Mouse (Mus musculus) hindlimb bud, embryonic 11.5 days (tissue): ENCODE measurements at regions not wholly inside any gene's neighbourhood (a gene's known extent, or its start where the extent isn't known, plus 50 kb on each side); places are given as distances from the start of the nearest gene placed in this dataset.

ENCODE experiments used
- DNase-seq: peaks from one replicate; pipeline ENCODE4 v3.0.0-alpha.2; 2012; ENCODE audit warnings: low read depth, low spot score; ENCODE audit errors: extremely low spot score

- no peak for DNase-seq
Observed at GRCm38 (mm10) chr14:76798488-76798887, 238.1 kb upstream of the Ccdc122 start.

- no peak for DNase-seq
Observed at GRCm38 (mm10) chr14:76797518-76797917, 239.1 kb upstream of the Ccdc122 start.

- DNase-seq, result no peak
Observed at GRCm38 (mm10) chr14:76791811-76792571, 235.3 kb upstream of the Serp2 start.

GRCm38 (mm10) chr14:76789376-76789775 is 232.7 kb upstream of the Serp2 start:
- no peak for DNase-seq

GRCm38 (mm10) chr14:76787601-76788000 is 230.9 kb upstream of the Serp2 start:
- no peak for DNase-seq

GRCm38 (mm10) chr14:76786214-76786613 is 229.5 kb upstream of the Serp2 start:
- DNase-seq, result no peak

GRCm38 (mm10) chr14:76781524-76781880 is 224.8 kb upstream of the Serp2 start:
- DNase-seq, result no peak

GRCm38 (mm10) chr14:76780572-76781523 is 224.2 kb upstream of the Serp2 start:
- no peak for DNase-seq

- no peak for DNase-seq
Observed at GRCm38 (mm10) chr14:76778541-76779399, 222.1 kb upstream of the Serp2 start.

GRCm38 (mm10) chr14:76775387-76775924 is 218.8 kb upstream of the Serp2 start:
- DNase-seq, result no peak

GRCm38 (mm10) chr14:76772781-76773438 is 216.2 kb upstream of the Serp2 start:
- no peak for DNase-seq

- no peak for DNase-seq
Observed at GRCm38 (mm10) chr14:76770106-76770505, 213.4 kb upstream of the Serp2 start.

GRCm38 (mm10) chr14:76767301-76767700 is 210.6 kb upstream of the Serp2 start:
- DNase-seq, result no peak

- no peak for DNase-seq
Observed at GRCm38 (mm10) chr14:76766186-76766713, 209.6 kb upstream of the Serp2 start.

- DNase-seq, result no peak
Observed at GRCm38 (mm10) chr14:76765094-76765504, 208.4 kb upstream of the Serp2 start.

- no peak for DNase-seq
Observed at GRCm38 (mm10) chr14:76764390-76764796, 207.7 kb upstream of the Serp2 start.

GRCm38 (mm10) chr14:76763539-76763938 is 206.8 kb upstream of the Serp2 start:
- no peak for DNase-seq

- DNase-seq, result no peak
Observed at GRCm38 (mm10) chr14:76762777-76763176, 206.1 kb upstream of the Serp2 start.

GRCm38 (mm10) chr14:76761691-76762090 is 205.0 kb upstream of the Serp2 start:
- no peak for DNase-seq

- DNase-seq, result no peak
Observed at GRCm38 (mm10) chr14:76761274-76761673, 204.6 kb upstream of the Serp2 start.
